Mouse (Mus musculus) neutrophil, adult 59 days (primary cell): ENCODE measurements around the gene Ybx2. TPM values are rescaled to one million over a fixed set of nuclear protein-coding genes. Genes with fewer than 3 reads are reported as not detected.

Source experiments
- total RNA-seq, 2 experiments: library from RNA; stranded (reverse); gene quantifications; 1 replicate in 1 of 2; 2 replicates in 1 of 2; pipeline ENCODE4 v1.2.4; 2023

Ybx2 gene
- total RNA-seq, result not detected

GRCm38 (mm10) chr11:69935137-69935879 is at the start of gene Ybx2:
Ybx2 (plus strand) TSS chr11:69935796.

GRCm38 (mm10) chr11:69895291-69895690 is 40.3 kb upstream of the Ybx2 start, which contains the start of gene Acap1:
Acap1 (minus strand) TSS chr11:69895539.

GRCm38 (mm10) chr11:69900471-69901405 is 34.9 kb upstream of the Ybx2 start, which contains the start of the genes 2810408A11Rik and Neurl4:
2810408A11Rik (minus strand) TSS chr11:69900987.
Neurl4 (plus strand) TSS chr11:69901072.

GRCm38 (mm10) chr11:69913554-69914371 is 21.8 kb upstream of the Ybx2 start, which contains the start of gene Gps2:
Gps2 (plus strand) TSS chr11:69913888.

GRCm38 (mm10) chr11:69921114-69922011 is 14.2 kb upstream of the Ybx2 start, which contains the start of gene Eif5a:
Eif5a (minus strand) TSS chr11:69921958.

GRCm38 (mm10) chr11:69948066-69948762 is 12.6 kb downstream of the Ybx2 start, which contains the start of gene Slc2a4:
Slc2a4 (minus strand) TSS chr11:69948188.

GRCm38 (mm10) chr11:69964650-69965270 is 29.2 kb downstream of the Ybx2 start, which contains the start of gene Cldn7:
Cldn7 (plus strand) TSS chr11:69964779.

GRCm38 (mm10) chr11:69981141-69981762 is 45.7 kb downstream of the Ybx2 start, which contains the start of gene Ctdnep1:
Ctdnep1 (plus strand) TSS chr11:69981156.

GRCm38 (mm10) chr11:69982225-69982624 is 46.6 kb downstream of the Ybx2 start, which contains the start of gene Elp5:
Elp5 (minus strand) TSS chr11:69982517.

Other genes starting within 250 kb of the Ybx2 start
- 10 to 100 TPM in 1 of 2 experiments, 1 to 10 TPM in 1; 6.9 to 12.4 TPM for gene Tnfsf12, start 239.9 kb upstream of the Ybx2 start, total RNA-seq
- 1 to 10 TPM; 4.5 to 7.2 TPM for gene Tnfsfm13, start 239.7 kb upstream of the Ybx2 start, total RNA-seq
- gene Polr2a, start 177.2 kb upstream of the Ybx2 start, total RNA-seq, result 10 to 100 TPM; 81.5 to 86.5 TPM
- gene Slc35g3, start 173.8 kb upstream of the Ybx2 start, total RNA-seq, result not detected
- gene Zbtb4, start 169.9 kb upstream of the Ybx2 start, total RNA-seq, result 1 to 10 TPM; 2.8 to 2.9 TPM
- 1 to 10 TPM in 1 of 2 experiments, under 1 TPM in 1; 0.86 to 1.8 TPM for gene Chrnb1, start 139.9 kb upstream of the Ybx2 start, total RNA-seq
- gene Fgf11, start 133.9 kb upstream of the Ybx2 start, total RNA-seq, result under 1 TPM in 1 of 2 experiments, not detected in 1; 0.11 TPM
- not detected for gene Tmem102, start 130.2 kb upstream of the Ybx2 start, total RNA-seq
- not detected for gene Gm39566, start 120.5 kb upstream of the Ybx2 start, total RNA-seq
- not detected for gene Spem2, start 117.3 kb upstream of the Ybx2 start, total RNA-seq
- gene Spem1, start 113.6 kb upstream of the Ybx2 start, total RNA-seq, result not detected
- gene Nlgn2, start 98.0 kb upstream of the Ybx2 start, total RNA-seq, result 1 to 10 TPM; 1.5 to 1.8 TPM
- gene Tmem256, start 97.3 kb upstream of the Ybx2 start, total RNA-seq, result 100 to 1,000 TPM in 1 of 2 experiments, 10 to 100 TPM in 1; 99.9 to 101 TPM
- 10 to 100 TPM; 34.4 to 38.0 TPM for gene Plscr3, start 89.4 kb upstream of the Ybx2 start, total RNA-seq
- gene Tnk1, start 77.1 kb upstream of the Ybx2 start, total RNA-seq, result not detected
- gene Tmem95, start 57.8 kb upstream of the Ybx2 start, total RNA-seq, result not detected
- gene Kctd11, start 54.4 kb upstream of the Ybx2 start, total RNA-seq, result 1 to 10 TPM; 8.4 to 8.8 TPM
- 100 to 1,000 TPM; 261 to 285 TPM for gene Acap1, start 40.3 kb upstream of the Ybx2 start, total RNA-seq
- gene 2810408A11Rik, start 34.8 kb upstream of the Ybx2 start, total RNA-seq, result 1 to 10 TPM in 1 of 2 experiments, under 1 TPM in 1; 0.95 to 1.9 TPM
- gene Neurl4, start 34.7 kb upstream of the Ybx2 start, total RNA-seq, result 10 to 100 TPM; 17.9 to 18.5 TPM
- gene Gps2, start 21.9 kb upstream of the Ybx2 start, total RNA-seq, result 10 to 100 TPM; 75.4 to 79.7 TPM
- gene Eif5a, start 13.8 kb upstream of the Ybx2 start, total RNA-seq, result 100 to 1,000 TPM; 498 to 503 TPM
- gene Slc2a4, start 12.4 kb downstream of the Ybx2 start, total RNA-seq, result under 1 TPM; 0.55 to 0.60 TPM
- not detected for gene Cldn7, start 29.0 kb downstream of the Ybx2 start, total RNA-seq
- 10 to 100 TPM; 65.2 to 68.4 TPM for gene Ctdnep1, start 45.4 kb downstream of the Ybx2 start, total RNA-seq
- 10 to 100 TPM; 25.3 to 27.8 TPM for gene Elp5, start 46.7 kb downstream of the Ybx2 start, total RNA-seq
- gene Gabarap, start 55.3 kb downstream of the Ybx2 start, total RNA-seq, result 100 to 1,000 TPM; 537 TPM
- 10 to 100 TPM; 43.3 to 47.1 TPM for gene Phf23, start 60.0 kb downstream of the Ybx2 start, total RNA-seq
- 10 to 100 TPM; 17.5 to 21.4 TPM for gene Dvl2, start 64.8 kb downstream of the Ybx2 start, total RNA-seq
- gene Acadvl, start 79.6 kb downstream of the Ybx2 start, total RNA-seq, result 10 to 100 TPM; 34.6 to 40.2 TPM
- 1 to 10 TPM; 5.7 to 6.7 TPM for gene Dlg4, start 81.1 kb downstream of the Ybx2 start, total RNA-seq
- not detected for gene Asgr1, start 118.3 kb downstream of the Ybx2 start, total RNA-seq
- gene Asgr2, start 156.8 kb downstream of the Ybx2 start, total RNA-seq, result under 1 TPM in 1 of 2 experiments, not detected in 1; 0.42 TPM
- 10 to 100 TPM; 11.4 to 12.2 TPM for gene Mgl2, start 194.5 kb downstream of the Ybx2 start, total RNA-seq
- gene Clec10a, start 220.4 kb downstream of the Ybx2 start, total RNA-seq, result 10 to 100 TPM; 13.5 to 18.3 TPM